ENCODE assay signal across 17 mouse cellular contexts in genomic region chr7:123450515-123450914, GRCm38 (mm10). TPM values are rescaled to one million over a fixed set of nuclear protein-coding genes. Genes with fewer than 3 reads are reported as not detected.
"Had no signal": no experiment of that assay in that cellular context is flagged by ENCODE, and none has a peak within 500 bp of the region (broad histone marks: within the 10 kb centered on the region; RNA-seq: fewer than 3 reads in every experiment).

No protein-coding gene starts in this region.

- H3K36me3 ChIP-seq: limb, embryonic 15.5 days; midbrain, embryonic 10.5 days; midbrain, embryonic 12.5 days; neural tube, embryonic 13.5 days; neural tube, embryonic 15.5 days; stomach, embryonic 15.5 days had no signal

- H3K4me3 ChIP-seq: limb, embryonic 15.5 days; midbrain, embryonic 10.5 days; midbrain, embryonic 12.5 days; myocyte; neural tube, embryonic 13.5 days; neural tube, embryonic 15.5 days; stomach, embryonic 15.5 days had no signal

- H3K9ac ChIP-seq: limb, embryonic 15.5 days; lung, embryonic 14.5 days; midbrain, embryonic 12.5 days; neural tube, embryonic 13.5 days; neural tube, embryonic 15.5 days; stomach, embryonic 15.5 days had no signal

- H3K9me3 ChIP-seq: limb, embryonic 15.5 days; midbrain, embryonic 10.5 days; midbrain, embryonic 12.5 days; neural tube, embryonic 13.5 days; neural tube, embryonic 15.5 days; stomach, embryonic 15.5 days had no signal

- H3K4me2 ChIP-seq: limb, embryonic 15.5 days; lung, embryonic 14.5 days; midbrain, embryonic 12.5 days; neural tube, embryonic 13.5 days; neural tube, embryonic 15.5 days; stomach, embryonic 15.5 days had no signal

- H3K27ac ChIP-seq: limb, embryonic 15.5 days; midbrain, embryonic 10.5 days; midbrain, embryonic 12.5 days; neural tube, embryonic 13.5 days; neural tube, embryonic 15.5 days; stomach, embryonic 15.5 days; stomach, postnatal 0 days had no signal

- H3K27me3 ChIP-seq: limb, embryonic 15.5 days; midbrain, embryonic 12.5 days; neural tube, embryonic 13.5 days; neural tube, embryonic 15.5 days; stomach, embryonic 15.5 days had no signal

- DNase-seq: lung, adult 18-20 months; lung, embryonic 14.5 days; lung, postnatal 10 days; lung, postnatal 4 days; midbrain, embryonic 14.5 days; right cerebral cortex, postnatal 14 days; thymus, adult 2 months; thymus, postnatal 25 days had no signal

- ATAC-seq: midbrain, embryonic 16.5 days had no signal

- H3K4me1 ChIP-seq: limb, embryonic 15.5 days; midbrain, embryonic 10.5 days; midbrain, embryonic 12.5 days; neural tube, embryonic 13.5 days; neural tube, embryonic 15.5 days; stomach, embryonic 15.5 days had no signal

RNA-seq across cellular contexts. Expression of gene Aqp8, which starts 11.6 kb away (rescaled TPM):
- polyA plus RNA-seq: limb, embryonic 15.5 days; lung, embryonic 14.5 days; midbrain, embryonic 14.5 days; midbrain, embryonic 16.5 days; myocyte; neural tube, embryonic 13.5 days; neural tube, embryonic 15.5 days had no signal

RNA-seq across cellular contexts. Expression of gene Zkscan2, which starts 49.7 kb away (rescaled TPM):
- polyA plus RNA-seq: myocyte; thymus, adult 2 months had no signal
